Mouse (Mus musculus): Measurements from ENCODE around the gene Pkp4.

DNA sequence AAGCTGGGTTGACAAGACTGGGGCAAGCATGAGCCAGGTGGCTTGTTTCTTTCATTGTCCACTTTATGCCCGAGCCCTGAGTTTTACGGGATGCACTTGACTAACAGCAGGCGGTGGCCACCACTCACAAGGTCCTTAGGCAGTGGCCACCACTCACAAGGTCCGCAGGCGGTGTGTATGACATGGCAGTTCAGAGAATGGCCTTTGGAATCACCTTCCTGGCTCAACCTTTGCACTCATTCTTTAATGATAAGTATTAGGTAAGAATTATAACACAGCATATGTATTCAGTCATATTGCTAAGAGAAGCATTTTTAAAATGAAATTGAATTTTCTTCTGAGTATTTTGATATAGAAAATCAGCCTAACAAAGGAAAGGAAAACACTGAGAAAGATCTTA lies 73.3 kb downstream of the Pkp4 start:
- TF ChIP-seq CTCF (IDR thresholded peaks at IDR 0.05; ENCODE audit: borderline replicate concordance, insufficient read depth, low read length) (no peak), POLR2A (IDR thresholded peaks at IDR 0.05; ENCODE audit: low read depth, low read length) (no peak)

Measured in embryonic fibroblast, embryonic 13.5 days (primary cell).